Mouse (Mus musculus) lung, embryonic 15.5 days (tissue): ENCODE data around the gene Tmx1. TPM values are rescaled to one million over a fixed set of nuclear protein-coding genes. Genes with fewer than 3 reads are reported as not detected.
A peak's percentile ranks its signal among the peaks of the same experiment; 100 is the strongest.

ENCODE experiments used
- ATAC-seq: fragments of 200-750 bp; cut with Nextera tagmentation; 2 replicates; pipeline ENCODE4 v1.8.0; 2017; ENCODE audit warnings: moderate number of reproducible peaks, borderline replicate concordance; ENCODE audit not compliant: low FRiP score, low TSS enrichment; ENCODE audit errors: extremely low read depth
- H3K27ac ChIP-seq: fragments of 300-500 bp; sonication (generic); 2 replicates; pipeline ENCODE4 v1.5.1; 2015; ENCODE audit warnings: moderate library complexity, mild to moderate bottlenecking, inconsistent platforms
- H3K27me3 ChIP-seq: fragments of 300-500 bp; sonication (generic); 2 replicates; pipeline ENCODE4 v1.6.1; 2015; ENCODE audit warnings: inconsistent platforms
- H3K36me3 ChIP-seq: fragments of 300-500 bp; sonication (generic); 2 replicates; pipeline ENCODE4 v1.6.1; 2015; ENCODE audit warnings: inconsistent platforms
- H3K4me1 ChIP-seq: fragments of 300-500 bp; sonication (generic); 2 replicates; pipeline ENCODE4 v1.6.1; 2015; ENCODE audit warnings: inconsistent platforms
- H3K4me2 ChIP-seq: fragments of 300-500 bp; sonication (generic); 2 replicates; pipeline ENCODE4 v1.6.1; 2015; ENCODE audit warnings: inconsistent platforms, mild to moderate bottlenecking, moderate library complexity
- H3K4me3 ChIP-seq: fragments of 300-500 bp; sonication (generic); 2 replicates; pipeline ENCODE4 v1.5.1; 2015; ENCODE audit warnings: mild to moderate bottlenecking, inconsistent platforms
- H3K9ac ChIP-seq: fragments of 300-500 bp; sonication (generic); 2 replicates; pipeline ENCODE4 v1.6.1; 2015; ENCODE audit warnings: inconsistent platforms
- H3K9me3 ChIP-seq: fragments of 300-500 bp; sonication (generic); 2 replicates; pipeline ENCODE4 v1.6.1; 2016; ENCODE audit warnings: inconsistent platforms
- WGBS: fragments of 180-500 bp; shearing (Covaris S2); methylation state at CpG from one replicate; pipeline ENCODE4 v1.1.7; 2015; 5-methylcytosine and 5-hydroxymethylcytosine counted together
- polyA plus RNA-seq: library from polyadenylated mRNA; unstranded; fragments of >200 nt; fragmentation: Nextera tagmentation; extraction: Ambion mirVana; gene quantifications from 2 replicates; pipeline ENCODE4 v1.2.1, GENCODE M21; 2015

Gene Tmx1
- polyA plus RNA-seq, 1 experiment from 2014 or later = 123 TPM

GRCm38 (mm10) chr12:70494494-70495281 is 41.8 kb downstream of the Tmx1 start:
- Histone ChIP-seq H3K4me3 (no peak overlapping the region), H3K27me3 (no peaks in the 10 kb centered on the region), H3K4me2 (no peak overlapping the region), H3K4me1 (0 out of 2 replicates have a peak, but pooled peaks cover 5% of the 10 kb centered on the region), H3K36me3 (no peaks in the 10 kb centered on the region), H3K27ac (peak overlapping the region; percentile 8; the same call in 1 of the 2 replicates), H3K9ac (no peak overlapping the region), H3K9me3 (no peaks in the 10 kb centered on the region)
- no peak; the same call in 1 of the 2 replicates for ATAC-seq
- 54% methylated on average over 10 of the region's 10 CpGs for WGBS

DNA sequence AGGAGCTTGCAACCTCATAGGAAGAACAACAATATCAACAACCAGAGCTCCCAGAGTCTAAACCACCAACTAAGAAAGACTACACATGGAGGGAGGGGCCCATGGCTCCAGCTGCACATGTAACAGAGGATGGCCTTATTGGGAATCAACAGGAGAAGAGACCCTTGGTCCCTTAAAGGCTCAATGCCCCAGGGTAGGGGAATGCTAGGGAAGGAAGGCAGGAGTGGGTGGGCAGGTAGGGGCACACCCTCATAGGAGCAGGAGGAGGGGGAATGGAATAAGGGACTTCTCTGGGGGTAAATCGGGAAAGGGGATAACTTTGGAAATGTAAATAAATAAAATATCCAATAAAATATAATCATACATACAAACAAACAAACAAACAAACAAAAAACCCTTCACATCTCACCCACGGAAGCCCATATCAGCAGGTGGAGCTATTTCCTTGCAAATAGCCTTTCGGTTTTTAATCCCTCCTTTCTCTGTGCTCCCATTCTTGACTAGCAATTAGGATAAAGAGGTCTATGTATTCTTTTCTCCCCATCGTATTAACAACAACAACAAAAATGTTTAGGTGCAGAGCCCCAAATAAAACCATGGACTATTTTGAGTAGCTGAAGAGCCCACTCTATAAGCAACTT is 42.5 kb downstream of the Tmx1 start:
- no peaks in the 10 kb centered on the region for H3K27me3 ChIP-seq
- H3K4me2 ChIP-seq = no peak overlapping the region
- H3K27ac ChIP-seq = peak overlapping the region; percentile 8; the same call in 1 of the 2 replicates
- H3K4me1 ChIP-seq = 0 out of 2 replicates have a peak, but pooled peaks cover 5% of the 10 kb centered on the region
- no peak overlapping the region for H3K9ac ChIP-seq
- no peaks in the 10 kb centered on the region for H3K9me3 ChIP-seq
- no peak overlapping the region for H3K4me3 ChIP-seq
- no peak for ATAC-seq
- H3K36me3 ChIP-seq = no peaks in the 10 kb centered on the region
- 52% methylated on average over 4 of the region's 4 CpGs for WGBS

GRCm38 (mm10) chr12:70498091-70498490 is 45.2 kb downstream of the Tmx1 start:
- no peak overlapping the region for H3K9ac ChIP-seq
- H3K4me3 ChIP-seq = no peak overlapping the region
- ATAC-seq = no peak
- H3K9me3 ChIP-seq = no peaks in the 10 kb centered on the region
- no peak overlapping the region for H3K27ac ChIP-seq
- H3K4me1 ChIP-seq = 0 out of 2 replicates have a peak, but pooled peaks cover 5% of the 10 kb centered on the region
- no peak overlapping the region for H3K4me2 ChIP-seq
- WGBS = 84% methylated on average over 3 of the region's 3 CpGs
- H3K27me3 ChIP-seq = no peaks in the 10 kb centered on the region
- no peaks in the 10 kb centered on the region for H3K36me3 ChIP-seq

DNA sequence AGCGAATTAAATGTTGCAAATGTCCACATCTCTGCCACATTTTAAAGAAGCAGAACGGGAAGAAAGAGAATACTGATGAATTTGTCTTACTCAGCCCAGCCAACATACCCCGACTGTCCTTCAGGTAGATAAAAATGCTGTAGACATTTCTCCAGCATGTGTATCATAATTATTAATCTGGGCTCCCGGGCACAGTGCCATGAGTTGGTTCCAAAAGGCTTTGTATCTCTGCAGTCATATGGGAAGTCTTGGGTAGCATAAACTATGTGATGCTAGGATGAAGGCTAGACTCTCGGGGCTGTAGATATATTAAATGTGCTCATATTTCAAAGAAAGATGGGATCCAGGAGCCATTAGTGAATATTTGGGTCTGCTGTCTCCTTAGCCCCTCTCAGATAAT is 53.1 kb downstream of the Tmx1 start:
- Histone ChIP-seq H3K27ac (no peak overlapping the region), H3K9me3 (no peaks in the 10 kb centered on the region), H3K4me2 (no peak overlapping the region), H3K36me3 (no peaks in the 10 kb centered on the region), H3K4me1 (no peaks in the 10 kb centered on the region), H3K9ac (no peak overlapping the region), H3K4me3 (no peak overlapping the region), H3K27me3 (no peaks in the 10 kb centered on the region)
- WGBS = 56% methylated on average over 5 of the region's 5 CpGs
- no peak for ATAC-seq

DNA sequence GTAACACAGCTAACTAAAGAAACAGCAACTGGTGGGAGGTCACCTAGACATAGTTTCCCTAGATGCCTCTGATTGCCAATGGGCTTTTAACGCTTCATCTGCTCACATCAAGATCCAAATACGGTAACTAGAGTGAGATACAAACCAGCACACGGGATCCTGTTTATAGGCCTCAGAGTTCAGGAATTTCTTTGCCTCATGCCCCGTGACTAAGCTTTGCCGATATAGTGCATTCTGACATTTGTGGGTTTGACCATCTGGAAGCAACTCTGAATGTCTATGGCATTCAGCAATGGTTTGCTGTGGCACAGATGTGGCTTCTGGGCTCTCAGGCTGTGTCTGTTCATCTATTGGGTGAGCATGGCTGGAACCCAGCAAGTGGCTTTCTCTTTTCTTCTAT is 59.1 kb downstream of the Tmx1 start:
- 85% methylated on average over 5 of the region's 5 CpGs for WGBS
- H3K4me1 ChIP-seq = no peaks in the 10 kb centered on the region
- no peak overlapping the region for H3K27ac ChIP-seq
- H3K9ac ChIP-seq = no peak overlapping the region
- no peak overlapping the region for H3K4me3 ChIP-seq
- no peaks in the 10 kb centered on the region for H3K9me3 ChIP-seq
- no peak overlapping the region for H3K4me2 ChIP-seq
- no peak for ATAC-seq
- no peaks in the 10 kb centered on the region for H3K27me3 ChIP-seq
- H3K36me3 ChIP-seq = no peaks in the 10 kb centered on the region

GRCm38 (mm10) chr12:70512431-70512830 is 59.5 kb downstream of the Tmx1 start:
- no peak for ATAC-seq
- WGBS = 86% methylated on average over 2 of the region's 2 CpGs
- H3K4me1 ChIP-seq = no peaks in the 10 kb centered on the region
- H3K27me3 ChIP-seq = no peaks in the 10 kb centered on the region
- H3K27ac ChIP-seq = no peak overlapping the region
- no peak overlapping the region for H3K4me3 ChIP-seq
- no peak overlapping the region for H3K9ac ChIP-seq
- no peaks in the 10 kb centered on the region for H3K9me3 ChIP-seq
- H3K36me3 ChIP-seq = no peaks in the 10 kb centered on the region
- no peak overlapping the region for H3K4me2 ChIP-seq

Other genes with a start within 250 kb of the Tmx1 start
- 58.7 and 65.4 TPM in 2 replicates for gene Pygl, start 221.6 kb upstream of the Tmx1 start, polyA plus RNA-seq
- 0.63 and 0.89 TPM in 2 replicates for gene Trim9, start 105.5 kb upstream of the Tmx1 start, polyA plus RNA-seq